Mouse (Mus musculus): Measurements from ENCODE around the gene Retnlb.

- TF ChIP-seq CTCF (IDR thresholded peaks at IDR 0.05; ENCODE audit: borderline replicate concordance, insufficient read depth, low read depth, low read length): no peak
- no peak for TF ChIP-seq POLR2A (IDR thresholded peaks at IDR 0.05; ENCODE audit: borderline replicate concordance, insufficient read depth, low read length)
Measured at GRCm38 (mm10) chr16:48809374-48809773, 7.3 kb upstream of the Retnlb start.

Data from cerebellum, adult 2 months (tissue).